Mouse (Mus musculus): ENCODE measurements around the gene Boll. TPM values are rescaled to one million over a fixed set of nuclear protein-coding genes. Genes with fewer than 3 reads are reported as not detected.
A peak's percentile ranks its signal among the peaks of the same experiment; 100 is the strongest.

Gene Boll
- 0.70 and 0.72 TPM in 2 replicates for polyA plus RNA-seq (2016; fragmentation: Nextera tagmentation; extraction: Ambion mirVana)

- peaks cover 32% of the 10 kb centered on the region for H3K27me3 ChIP-seq (ENCODE audit: insufficient read depth, poor library complexity, severe bottlenecking)
- H3K27ac ChIP-seq, result peak within 1 kb of the TSS; percentile 37
- WGBS, result 11% methylated on average over 56 of the region's 68 CpGs
- H3K4me1 ChIP-seq, result peaks cover 14% of the 10 kb centered on the region
- peak within 1 kb of the TSS; percentile 65 for H3K4me3 ChIP-seq
- DNase-seq (ENCODE audit: low spot score), result peak; percentile 82
- H3K9me3 ChIP-seq, result no peaks in the 10 kb centered on the region; the same call in 1 of the 2 replicates
- no peaks in the 10 kb centered on the region for H3K36me3 ChIP-seq
Measured at GRCm38 (mm10) chr1:55363044-55363565, at the start of gene Boll. Gene Boll, minus strand, starts transcription at chr1:55363469.

GRCm38 (mm10) chr1:55412569-55412968 lies 49.3 kb upstream of the Boll start:
- no peak overlapping the region for H3K27ac ChIP-seq
- no peaks in the 10 kb centered on the region for H3K9me3 ChIP-seq
- WGBS, result 82% methylated on average over 6 of the region's 6 CpGs

GRCm38 (mm10) chr1:55411079-55411478 lies 47.8 kb upstream of the Boll start:
- Histone ChIP-seq H3K36me3 (no peaks in the 10 kb centered on the region), H3K27me3 (ENCODE audit: insufficient read depth, poor library complexity, severe bottlenecking) (peaks cover 14% of the 10 kb centered on the region; the same call in 1 of the 2 replicates), H3K27ac (no peak overlapping the region), H3K9me3 (no peaks in the 10 kb centered on the region), H3K4me3 (no peak overlapping the region), H3K4me1 (peaks cover 9% of the 10 kb centered on the region)
- no peak for DNase-seq (ENCODE audit: low spot score)
- 60% methylated on average over 2 of the region's 2 CpGs for WGBS

More at GRCm38 (mm10) chr1:55412569-55412968, 49.3 kb upstream of the Boll start:
- Histone ChIP-seq H3K36me3 (no peaks in the 10 kb centered on the region), H3K27me3 (ENCODE audit: insufficient read depth, poor library complexity, severe bottlenecking) (peaks cover 4% of the 10 kb centered on the region; the same call in 1 of the 2 replicates), H3K4me3 (no peak overlapping the region), H3K4me1 (no peaks in the 10 kb centered on the region)
- DNase-seq (ENCODE audit: low spot score), result no peak

- Histone ChIP-seq H3K9me3 (no peaks in the 10 kb centered on the region), H3K4me3 (no peak overlapping the region), H3K4me1 (peaks cover 9% of the 10 kb centered on the region), H3K27ac (no peak overlapping the region), H3K36me3 (no peaks in the 10 kb centered on the region), H3K27me3 (ENCODE audit: insufficient read depth, poor library complexity, severe bottlenecking) (peaks cover 15% of the 10 kb centered on the region; the same call in 1 of the 2 replicates)
- no peak for DNase-seq (ENCODE audit: low spot score)
- WGBS, result 69% methylated on average over 2 of the region's 2 CpGs
Measured at GRCm38 (mm10) chr1:55410670-55411069, 47.4 kb upstream of the Boll start.

GRCm38 (mm10) chr1:55406531-55407375 lies 43.5 kb upstream of the Boll start:
- Histone ChIP-seq H3K27ac (peak overlapping the region; percentile 84), H3K9me3 (no peaks in the 10 kb centered on the region), H3K36me3 (no peaks in the 10 kb centered on the region), H3K27me3 (ENCODE audit: insufficient read depth, poor library complexity, severe bottlenecking) (peaks cover 15% of the 10 kb centered on the region; the same call in 1 of the 2 replicates), H3K4me1 (peaks cover 15% of the 10 kb centered on the region), H3K4me3 (peak overlapping the region; percentile 77)
- DNase-seq (ENCODE audit: low spot score), result no peak
- WGBS, result 4% methylated on average over 35 of the region's 35 CpGs

- DNase-seq (ENCODE audit: low spot score), result no peak
- peaks cover 15% of the 10 kb centered on the region; the same call in 1 of the 2 replicates for H3K27me3 ChIP-seq (ENCODE audit: insufficient read depth, poor library complexity, severe bottlenecking)
- peak overlapping the region; percentile 84 for H3K27ac ChIP-seq
- no peaks in the 10 kb centered on the region for H3K9me3 ChIP-seq
- peak overlapping the region; percentile 77 for H3K4me3 ChIP-seq
- peaks cover 15% of the 10 kb centered on the region for H3K4me1 ChIP-seq
- under 1% methylated on average over 42 of the region's 42 CpGs for WGBS
- no peaks in the 10 kb centered on the region for H3K36me3 ChIP-seq
Measured at GRCm38 (mm10) chr1:55406023-55406413, 42.7 kb upstream of the Boll start.

GRCm38 (mm10) chr1:55405272-55406022 lies 42.2 kb upstream of the Boll start, which contains the start of gene Plcl1:
Gene Plcl1, plus strand, starts transcription at chr1:55405921.
- Histone ChIP-seq H3K4me1 (peaks cover 15% of the 10 kb centered on the region), H3K36me3 (no peaks in the 10 kb centered on the region), H3K27ac (peak within 1 kb of the TSS; percentile 84), H3K27me3 (ENCODE audit: insufficient read depth, poor library complexity, severe bottlenecking) (peaks cover 15% of the 10 kb centered on the region; the same call in 1 of the 2 replicates), H3K9me3 (no peaks in the 10 kb centered on the region), H3K4me3 (peak within 1 kb of the TSS; percentile 77)
- peak; percentile 95 for DNase-seq (ENCODE audit: low spot score)
- WGBS, result 3% methylated on average over 47 of the region's 51 CpGs

- peaks cover 15% of the 10 kb centered on the region; the same call in 1 of the 2 replicates for H3K27me3 ChIP-seq (ENCODE audit: insufficient read depth, poor library complexity, severe bottlenecking)
- no peaks in the 10 kb centered on the region for H3K9me3 ChIP-seq
- no peaks in the 10 kb centered on the region for H3K36me3 ChIP-seq
- 4% methylated on average over 3 of the region's 3 CpGs for WGBS
- H3K4me3 ChIP-seq, result no peak overlapping the region
- DNase-seq (ENCODE audit: low spot score), result no peak
- H3K27ac ChIP-seq, result no peak overlapping the region
- H3K4me1 ChIP-seq, result peaks cover 15% of the 10 kb centered on the region
Measured at GRCm38 (mm10) chr1:55404439-55404838, 41.2 kb upstream of the Boll start.

- H3K36me3 ChIP-seq, result no peaks in the 10 kb centered on the region
- WGBS, result 46% methylated on average over 5 of the region's 5 CpGs
- no peak overlapping the region for H3K27ac ChIP-seq
- no peak overlapping the region for H3K4me3 ChIP-seq
- DNase-seq (ENCODE audit: low spot score), result no peak
- H3K9me3 ChIP-seq, result no peaks in the 10 kb centered on the region
- H3K27me3 ChIP-seq (ENCODE audit: insufficient read depth, poor library complexity, severe bottlenecking), result no peaks in the 10 kb centered on the region; the same call in 1 of the 2 replicates
- H3K4me1 ChIP-seq, result no peaks in the 10 kb centered on the region
Measured at GRCm38 (mm10) chr1:55399891-55400290, 36.6 kb upstream of the Boll start.

GRCm38 (mm10) chr1:55383114-55383773 lies 20.0 kb upstream of the Boll start:
- 15% methylated on average over 9 of the region's 9 CpGs for WGBS
- no peaks in the 10 kb centered on the region for H3K27me3 ChIP-seq (ENCODE audit: insufficient read depth, poor library complexity, severe bottlenecking)
- H3K4me1 ChIP-seq, result no peaks in the 10 kb centered on the region
- DNase-seq (ENCODE audit: low spot score), result peak; percentile 86
- no peaks in the 10 kb centered on the region for H3K9me3 ChIP-seq
- H3K27ac ChIP-seq, result no peak overlapping the region
- H3K4me3 ChIP-seq, result no peak overlapping the region
- H3K36me3 ChIP-seq, result no peaks in the 10 kb centered on the region

- H3K27ac ChIP-seq, result no peak overlapping the region
- H3K27me3 ChIP-seq (ENCODE audit: insufficient read depth, poor library complexity, severe bottlenecking), result no peaks in the 10 kb centered on the region
- no peak for DNase-seq (ENCODE audit: low spot score)
- no peaks in the 10 kb centered on the region for H3K36me3 ChIP-seq
- no peaks in the 10 kb centered on the region for H3K4me1 ChIP-seq
- no peak overlapping the region for H3K4me3 ChIP-seq
- H3K9me3 ChIP-seq, result no peaks in the 10 kb centered on the region
- WGBS, result 89% methylated on average over 2 of the region's 2 CpGs
Measured at GRCm38 (mm10) chr1:55380527-55380926, 17.3 kb upstream of the Boll start.

GRCm38 (mm10) chr1:55372626-55373025 lies 9.4 kb upstream of the Boll start:
- Histone ChIP-seq H3K9me3 (no peaks in the 10 kb centered on the region), H3K27ac (no peak overlapping the region), H3K27me3 (ENCODE audit: insufficient read depth, poor library complexity, severe bottlenecking) (no peaks in the 10 kb centered on the region), H3K4me1 (no peaks in the 10 kb centered on the region), H3K36me3 (no peaks in the 10 kb centered on the region), H3K4me3 (no peak overlapping the region)
- no peak for DNase-seq (ENCODE audit: low spot score)
- WGBS, result 72% methylated on average over 3 of the region's 3 CpGs

Data from heart, embryonic 10.5 days (tissue).